Mouse (Mus musculus) cerebellum, postnatal 4 days (tissue): ENCODE measurements at regions not wholly inside any gene's neighbourhood (a gene's known extent, or its start where the extent isn't known, plus 50 kb on each side); places are given as distances from the start of the nearest gene placed in this dataset.
"Not testable (repeated sequence)": the region's sequence is repeated elsewhere in the genome, so short reads cannot be mapped to it uniquely, and the experiment has no call there.

Experiments used
- DNase-seq, 2 experiments: peaks; one replicate each; pipeline ENCODE4 v3.0.0; 2022; ENCODE audit warnings: low spot score in 2 of 2, mixed read lengths in 1 of 2

- no peak for DNase-seq
Observed at GRCm38 (mm10) chr5:52015786-52016185, 174.5 kb downstream of the Dhx15 start.

- no peak for DNase-seq
Observed at GRCm38 (mm10) chr5:52010426-52010825, 179.9 kb downstream of the Dhx15 start.

- no peak for DNase-seq
Observed at GRCm38 (mm10) chr5:52008942-52009341, 181.4 kb downstream of the Dhx15 start.

GRCm38 (mm10) chr5:52006843-52007242 is 183.5 kb downstream of the Dhx15 start:
- no peak for DNase-seq

GRCm38 (mm10) chr5:51990847-51991610 is 199.3 kb downstream of the Dhx15 start:
- no peak for DNase-seq

DNA sequence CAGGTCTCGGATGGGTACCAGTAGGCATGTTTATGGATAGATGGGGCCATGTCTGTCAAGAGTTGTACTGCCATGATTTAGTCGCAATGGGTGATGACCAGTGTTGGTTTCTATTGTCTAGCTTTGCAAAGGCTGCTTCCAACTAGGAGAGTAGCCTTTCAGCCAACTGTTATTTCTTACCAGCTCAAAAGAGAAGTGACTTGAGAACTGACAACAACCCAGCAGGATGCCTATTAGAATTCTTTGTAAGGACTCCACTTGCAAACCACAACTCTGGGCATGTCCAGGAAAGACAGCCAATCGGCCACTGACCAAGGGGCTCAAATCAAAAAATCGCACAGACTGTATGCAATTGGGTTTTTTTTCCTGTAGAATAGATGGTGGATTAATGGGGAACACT is 200.9 kb downstream of the Dhx15 start:
- DNase-seq, result no peak

DNA sequence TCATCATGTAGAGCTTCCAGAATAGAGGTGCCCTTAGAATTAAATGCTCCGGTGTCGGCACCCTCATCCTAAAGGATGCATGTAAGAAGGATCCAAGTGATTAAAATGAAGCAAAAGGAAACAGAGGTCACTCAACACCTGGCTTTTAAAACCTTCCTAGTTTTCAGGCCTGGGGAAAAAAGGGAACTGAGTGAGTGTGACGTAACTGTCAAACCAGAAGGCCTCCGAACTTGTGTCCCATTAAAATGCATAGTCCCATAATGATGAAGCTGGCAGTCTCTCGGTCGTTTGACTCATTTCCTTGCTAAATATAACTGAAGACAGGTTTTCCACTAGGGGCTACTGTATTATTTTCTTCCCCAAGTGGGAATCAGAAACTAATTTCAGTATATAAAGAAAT is 201.4 kb downstream of the Dhx15 start:
- DNase-seq, result no peak

- no peak for DNase-seq
Observed at GRCm38 (mm10) chr5:51984966-51985365, 205.3 kb downstream of the Dhx15 start.

- no peak for DNase-seq
Observed at GRCm38 (mm10) chr5:51982780-51983179, 207.5 kb downstream of the Dhx15 start.

GRCm38 (mm10) chr5:51980901-51981300 is 209.4 kb downstream of the Dhx15 start:
- no peak for DNase-seq

- DNase-seq, result no peak
Observed at GRCm38 (mm10) chr5:51952499-51952898, 237.8 kb downstream of the Dhx15 start.

DNA sequence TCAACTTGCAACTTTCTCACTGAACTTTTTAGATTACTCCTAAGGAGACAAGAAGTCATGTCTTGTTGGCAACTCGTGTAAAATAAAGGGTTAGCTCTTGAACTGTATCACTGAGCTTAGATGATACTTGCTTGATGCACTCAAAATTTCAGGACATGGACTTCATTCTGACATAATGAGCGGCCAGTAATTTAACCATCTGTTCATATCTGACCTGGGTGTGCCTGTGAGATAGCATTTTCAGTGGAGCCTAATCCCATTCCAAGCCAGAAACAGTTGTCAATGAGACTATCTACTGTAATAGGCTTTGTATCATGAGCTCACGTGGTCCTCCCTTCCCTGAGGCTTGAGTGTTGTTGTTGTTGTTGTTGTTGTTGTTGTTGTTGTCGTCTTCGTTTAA is 240.3 kb downstream of the Dhx15 start:
- DNase-seq, result no peak

- no peak for DNase-seq
Observed at GRCm38 (mm10) chr5:51946062-51946461, 244.3 kb downstream of the Dhx15 start.

DNA sequence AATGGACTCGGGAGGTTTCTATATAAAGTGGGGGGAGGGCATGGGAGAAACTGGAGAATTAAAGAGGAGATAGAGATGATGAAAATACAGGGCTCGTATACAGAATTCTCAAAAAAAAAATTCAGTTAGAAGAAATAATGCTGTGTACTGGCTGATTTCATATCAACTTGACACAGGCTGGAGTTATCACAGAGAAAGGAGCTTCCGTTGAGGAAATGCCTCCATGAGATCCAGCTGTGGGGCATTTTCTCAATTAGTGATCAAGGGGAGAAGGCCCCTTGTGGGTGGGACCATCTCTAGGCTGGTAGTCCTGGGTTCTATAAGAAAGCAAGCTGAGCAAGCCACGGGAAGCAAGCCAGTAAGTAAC is 248.4 kb downstream of the Dhx15 start:
- not testable (repeated sequence) for DNase-seq

GRCm38 (mm10) chr5:51941255-51941924 is 248.9 kb downstream of the Dhx15 start:
- no peak for DNase-seq

- no peak for DNase-seq
Observed at GRCm38 (mm10) chr5:51938845-51939244, 251.5 kb downstream of the Dhx15 start.

DNA sequence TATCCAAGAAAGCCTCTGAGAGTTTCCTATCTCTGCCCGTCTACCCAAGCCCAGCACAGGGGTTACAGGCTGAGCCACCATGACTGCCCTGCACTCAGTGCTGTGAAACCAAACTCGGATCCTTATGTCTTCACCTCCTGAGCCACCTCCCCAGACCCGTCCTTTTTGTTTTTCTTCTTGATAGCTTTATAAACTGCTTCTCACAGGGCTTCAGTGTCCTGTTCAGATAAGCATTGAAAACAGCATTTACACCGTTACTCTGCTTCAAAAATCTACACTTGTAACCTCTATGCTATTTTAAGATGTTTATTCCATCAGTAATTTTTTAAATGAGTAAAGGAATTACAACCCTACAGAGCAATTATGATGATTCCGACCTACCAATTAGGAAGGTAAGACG is 253.0 kb downstream of the Dhx15 start:
- DNase-seq, result no peak

GRCm38 (mm10) chr5:51935391-51936354 is 254.6 kb downstream of the Dhx15 start:
- no peak for DNase-seq

- DNase-seq, result no peak
Observed at GRCm38 (mm10) chr5:51934910-51935309, 255.4 kb downstream of the Dhx15 start.

DNA sequence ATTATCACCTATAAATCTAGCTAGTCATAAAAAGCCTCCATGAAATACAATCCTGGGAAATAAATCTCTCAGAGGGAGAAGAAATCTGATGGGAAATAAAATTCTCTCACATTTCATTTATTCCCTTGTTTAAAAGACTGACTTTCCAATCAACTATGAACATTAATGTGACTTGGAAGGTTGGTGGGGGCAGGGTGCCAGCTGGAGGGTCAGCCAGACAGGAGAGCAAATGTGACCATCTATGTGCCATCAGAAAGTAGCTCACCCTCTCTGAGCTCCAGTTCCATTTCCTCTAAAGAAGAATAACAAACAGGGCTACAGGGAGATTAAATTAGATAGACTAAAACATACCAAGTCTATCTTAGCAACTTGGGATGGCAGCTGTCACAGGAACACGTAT is 257.0 kb downstream of the Dhx15 start:
- DNase-seq, result no peak

DNA sequence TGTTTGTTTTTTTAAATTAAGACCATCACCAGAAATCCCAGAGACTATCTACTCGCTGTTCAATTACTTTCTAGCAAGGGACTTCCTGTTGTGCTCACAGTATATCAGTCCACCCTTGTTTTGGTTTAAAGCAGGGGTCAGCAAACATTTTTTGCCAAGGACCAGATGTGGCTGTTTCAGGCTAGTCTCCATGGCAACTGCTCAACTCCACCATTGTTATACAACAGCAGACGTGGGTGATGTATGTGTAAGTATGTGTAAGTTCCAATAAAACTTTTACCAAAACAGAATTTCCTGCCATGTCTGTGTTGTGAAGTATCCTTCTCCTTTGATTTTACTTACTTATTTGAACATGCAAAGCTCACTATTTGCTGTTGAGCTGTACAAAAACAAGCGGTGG is 259.9 kb downstream of the Dhx15 start:
- no peak for DNase-seq

DNA sequence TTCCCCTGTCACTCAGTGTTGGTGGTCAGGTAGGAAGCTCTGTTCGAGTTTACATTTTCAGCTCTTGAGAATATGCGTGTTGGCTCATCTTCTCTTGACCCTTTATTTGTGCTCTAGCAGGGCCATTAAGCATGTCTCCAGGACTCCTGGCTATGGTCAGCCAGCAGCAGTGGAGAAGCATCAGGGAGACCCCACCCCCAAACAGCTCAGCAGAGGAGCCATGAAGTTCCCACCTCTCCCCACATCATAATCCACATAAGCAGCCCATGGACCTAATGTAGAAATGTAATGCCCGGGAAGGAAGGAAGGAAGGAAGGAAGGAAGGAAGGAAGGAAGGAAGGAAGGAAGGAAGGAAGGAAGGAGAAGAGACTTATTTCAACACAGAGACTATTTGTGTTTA is 261.5 kb downstream of the Dhx15 start:
- DNase-seq, result no peak
